Comparison of ENCODE assay signal across 8 mouse cellular contexts in the genomic region with DNA sequence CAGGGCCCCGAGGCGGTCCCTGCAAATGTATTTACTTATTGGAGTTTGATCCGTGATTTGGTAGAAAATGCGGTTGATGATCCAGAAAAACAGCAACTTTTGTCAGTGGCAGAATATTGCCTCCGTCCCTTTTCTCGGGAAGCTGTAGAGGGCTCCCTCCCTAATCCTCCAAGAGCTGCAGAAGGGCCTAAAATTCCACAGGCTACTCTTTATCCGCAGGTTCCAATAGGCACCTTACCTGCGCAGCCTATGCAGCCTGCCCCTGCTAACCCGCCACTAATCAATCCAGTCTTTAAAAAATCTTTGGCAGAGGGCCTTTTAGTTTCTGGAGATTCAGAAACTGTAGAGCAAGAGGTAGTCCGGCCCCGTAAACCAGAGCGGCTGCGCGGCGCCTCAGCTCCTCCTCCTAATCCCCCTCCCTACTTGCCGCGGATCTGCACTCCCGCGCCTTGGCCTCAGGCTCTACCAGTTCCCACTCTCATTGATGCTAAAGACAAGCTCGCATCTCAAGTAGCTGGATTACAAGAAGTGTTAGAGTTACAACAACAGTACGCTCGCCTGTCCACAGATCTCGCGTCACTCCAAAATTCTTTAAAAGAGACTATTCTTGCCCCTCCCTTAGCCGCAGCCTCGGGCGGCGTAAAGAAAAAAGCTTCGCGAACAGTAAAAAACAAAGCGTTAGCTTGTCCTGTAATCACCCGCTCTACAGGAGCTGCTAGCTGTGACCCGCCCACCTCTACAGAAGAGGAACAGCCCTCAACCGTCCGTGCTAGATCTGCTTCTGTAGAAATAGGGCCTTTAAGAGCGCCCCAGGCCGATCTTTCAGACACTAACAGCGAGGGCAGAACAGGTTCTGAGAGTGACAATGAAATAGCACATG. TPM values are rescaled to one million over a fixed set of nuclear protein-coding genes. Genes with fewer than 3 reads are reported as not detected.
A peak's percentile ranks its signal among the peaks of the same experiment; 100 is the strongest.
DNase-seq lines count a peak whose midpoint lies in the region; ATAC-seq and TF ChIP-seq lines count a peak whose summit lies in the region.

No protein-coding gene starts in this region.

- TF ChIP-seq CTCF in stomach, postnatal 0 days (IDR thresholded peaks at IDR 0.05; ENCODE audit: low read depth): peak; percentile 31

- peak; percentile 88 for ATAC-seq in heart, embryonic 15.5 days (replicated peaks; ENCODE audit: insufficient number of reproducible peaks, insufficient read depth, low FRiP score, low read depth)
- ATAC-seq in liver, embryonic 16.5 days (ENCODE audit: low read depth): peak; percentile 89
- peak; percentile 92 for ATAC-seq in neural tube, embryonic 11.5 days (ENCODE audit: insufficient read depth, low FRiP score, low TSS enrichment)
- ATAC-seq in stomach, postnatal 0 days (ENCODE audit: low FRiP score, low TSS enrichment): peak; percentile 84

- peaks cover 2% of the 10 kb centered on the region for H3K4me1 ChIP-seq in heart, embryonic 15.5 days (replicated peaks)
- H3K4me1 ChIP-seq in liver, embryonic 16.5 days (ENCODE audit: control insufficient read depth, low read depth, low read length): no peaks in the 10 kb centered on the region; the same call in none of the 2 replicates
- no peaks in the 10 kb centered on the region for H3K4me1 ChIP-seq in neural tube, embryonic 11.5 days (ENCODE audit: control insufficient read depth, insufficient read depth, low read length)
- no peaks in the 10 kb centered on the region for H3K4me1 ChIP-seq in stomach, postnatal 0 days (replicated peaks; ENCODE audit: control insufficient read depth, insufficient read depth)

- DNase-seq in CD4-positive, CD25-positive, alpha-beta regulatory T cell, adult 2 months (ENCODE audit: low read depth, low spot score): peak; percentile 79
- DNase-seq in c-Kit-positive CD71-negative TER-119-negative erythroid progenitor cells, embryonic 14.5 days (ENCODE audit: low read depth): peak; percentile 58
- DNase-seq in fibroblast of lung, adult 2 months (ENCODE audit: low read depth): peak; percentile 33
- peak; percentile 84 for DNase-seq in kidney, postnatal 10 days
- DNase-seq in neural tube, embryonic 11.5 days (ENCODE audit: low spot score): peak; percentile 81
- DNase-seq in stomach, postnatal 0 days (ENCODE audit: low spot score): peak; percentile 68

- H3K4me2 ChIP-seq in heart, embryonic 15.5 days: peak overlapping the region; percentile 87
- peak overlapping the region; percentile 90 for H3K4me2 ChIP-seq in liver, embryonic 16.5 days (ENCODE audit: low read depth, low read length)
- H3K4me2 ChIP-seq in neural tube, embryonic 11.5 days (ENCODE audit: low read depth): peak overlapping the region; percentile 79
- H3K4me2 ChIP-seq in stomach, postnatal 0 days (replicated peaks; ENCODE audit: low read depth): peak overlapping the region; percentile 68

- H3K9ac ChIP-seq in heart, embryonic 15.5 days: peak overlapping the region; percentile 57
- peak overlapping the region; percentile 61 for H3K9ac ChIP-seq in liver, embryonic 16.5 days (ENCODE audit: low read depth, low read length)
- H3K9ac ChIP-seq in neural tube, embryonic 11.5 days (ENCODE audit: low read length): peak overlapping the region; percentile 60
- peak overlapping the region; percentile 58 for H3K9ac ChIP-seq in stomach, postnatal 0 days (ENCODE audit: low read length)

- no peaks in the 10 kb centered on the region for H3K36me3 ChIP-seq in heart, embryonic 15.5 days
- no peaks in the 10 kb centered on the region for H3K36me3 ChIP-seq in liver, embryonic 16.5 days (ENCODE audit: control insufficient read depth, insufficient read depth)
- H3K36me3 ChIP-seq in neural tube, embryonic 11.5 days (ENCODE audit: control insufficient read depth, insufficient read depth, low read length): no peaks in the 10 kb centered on the region
- no peaks in the 10 kb centered on the region for H3K36me3 ChIP-seq in stomach, postnatal 0 days (ENCODE audit: control insufficient read depth, insufficient read depth, low read length)

- no peaks in the 10 kb centered on the region for H3K9me3 ChIP-seq in heart, embryonic 15.5 days (replicated peaks)
- H3K9me3 ChIP-seq in liver, embryonic 16.5 days (replicated peaks; ENCODE audit: control insufficient read depth, low read length): no peaks in the 10 kb centered on the region
- H3K9me3 ChIP-seq in neural tube, embryonic 11.5 days (ENCODE audit: control insufficient read depth, low read length): no peaks in the 10 kb centered on the region
- no peaks in the 10 kb centered on the region for H3K9me3 ChIP-seq in stomach, postnatal 0 days (ENCODE audit: control insufficient read depth, low read length)

- peak overlapping the region; percentile 55 for H3K4me3 ChIP-seq in heart, embryonic 15.5 days
- H3K4me3 ChIP-seq in liver, embryonic 16.5 days (ENCODE audit: low read depth, low read length): peak overlapping the region; percentile 61
- peak overlapping the region; percentile 37 for H3K4me3 ChIP-seq in neural tube, embryonic 11.5 days (ENCODE audit: low read depth, low read length)
- H3K4me3 ChIP-seq in stomach, postnatal 0 days (ENCODE audit: low read depth, low read length): peak overlapping the region; percentile 28

- H3K27ac ChIP-seq in heart, embryonic 15.5 days: peak overlapping the region; percentile 59
- H3K27ac ChIP-seq in liver, embryonic 16.5 days (ENCODE audit: low read length): peak overlapping the region; percentile 69
- H3K27ac ChIP-seq in neural tube, embryonic 11.5 days (ENCODE audit: low read depth, low read length): peak overlapping the region; percentile 58
- peak overlapping the region; percentile 31 for H3K27ac ChIP-seq in stomach, postnatal 0 days (replicated peaks)

- H3K27me3 ChIP-seq in heart, embryonic 15.5 days: peaks cover 13% of the 10 kb centered on the region
- H3K27me3 ChIP-seq in liver, embryonic 16.5 days (ENCODE audit: control insufficient read depth, insufficient read depth, low read depth, low read length): peaks cover 5% of the 10 kb centered on the region; the same call in 1 of the 2 replicates
- no peaks in the 10 kb centered on the region for H3K27me3 ChIP-seq in neural tube, embryonic 11.5 days (ENCODE audit: control insufficient read depth, insufficient read depth, low read length)
- H3K27me3 ChIP-seq in stomach, postnatal 0 days (ENCODE audit: control insufficient read depth, insufficient read depth, low read length): no peaks in the 10 kb centered on the region

- WGBS in heart, embryonic 15.5 days: under 1% methylated on average over 38 of the region's 38 CpGs
- WGBS in liver, embryonic 16.5 days (ENCODE audit: insufficient replicate concordance): under 1% methylated on average over 38 of the region's 38 CpGs
- under 1% methylated on average over 38 of the region's 38 CpGs for WGBS in neural tube, embryonic 11.5 days
- WGBS in stomach, postnatal 0 days: under 1% methylated on average over 38 of the region's 38 CpGs

- no peak for TF ChIP-seq EP300 in stomach, postnatal 0 days (optimal IDR thresholded peaks at IDR 0.05)

RNA-seq across cellular contexts. Expression of gene Gm14226, which starts 0.9 kb away (rescaled TPM):
- 0.39 and 0.42 TPM in 2 replicates for polyA plus RNA-seq in heart, embryonic 15.5 days (2015; fragmentation: Nextera tagmentation; extraction: Ambion mirVana)
- polyA plus RNA-seq in liver, embryonic 16.5 days (2015; fragmentation: Nextera tagmentation; extraction: Ambion mirVana): 0.26 and 0.30 TPM in 2 replicates
- 1.1 and 1.5 TPM in 2 replicates for polyA plus RNA-seq in neural tube, embryonic 11.5 days (2014; fragmentation: Nextera tagmentation; extraction: Ambion mirVana)
- polyA plus RNA-seq in stomach, postnatal 0 days (2015; fragmentation: Nextera tagmentation; extraction: Ambion mirVana): 0.24 and 0.48 TPM in 2 replicates

RNA-seq across cellular contexts. Expression of gene Ahcy, which starts 55.3 kb away (rescaled TPM):
- polyA plus RNA-seq in heart, embryonic 15.5 days (2015; fragmentation: Nextera tagmentation; extraction: Ambion mirVana): 36.9 and 46.4 TPM in 2 replicates
- polyA plus RNA-seq in liver, embryonic 16.5 days (2015; fragmentation: Nextera tagmentation; extraction: Ambion mirVana): 69.8 and 77.7 TPM in 2 replicates
- polyA plus RNA-seq in neural tube, embryonic 11.5 days (2014; fragmentation: Nextera tagmentation; extraction: Ambion mirVana): 85.1 and 90.5 TPM in 2 replicates
- 23.8 and 25.2 TPM in 2 replicates for polyA plus RNA-seq in stomach, postnatal 0 days (2015; fragmentation: Nextera tagmentation; extraction: Ambion mirVana)

Comparison
In these comparisons a context has a peak if more than half of its experiments do, and no peak if none do; other contexts are left out.
1. Peak in every context shown above with its lines: DNase-seq, ATAC-seq, H3K4me3 ChIP-seq and H3K27ac ChIP-seq.
2. DNase-seq: peak in every context shown above with its lines; median percentile 84 in kidney, postnatal 10 days; 81 in neural tube, embryonic 11.5 days; 79 in CD4-positive, CD25-positive, alpha-beta regulatory T cell, adult 2 months; 68 in stomach, postnatal 0 days; 58 in c-Kit-positive CD71-negative TER-119-negative erythroid progenitor cells, embryonic 14.5 days; 33 in fibroblast of lung, adult 2 months.